Mouse (Mus musculus) erythroblast, embryonic 14.5 days (primary cell): ENCODE measurements around the gene S1pr1.

Source experiments
- GATA1 ChIP-seq: IDR thresholded peaks from 2 replicates; pipeline ENCODE4 v1.6.1; 2012; ENCODE audit warnings: low read length, inconsistent platforms, mixed read lengths
- TAL1 ChIP-seq: IDR thresholded peaks from 3 replicates; pipeline ENCODE4 v1.6.1; 2012; ENCODE audit warnings: low read length, inconsistent platforms, mixed read lengths

DNA sequence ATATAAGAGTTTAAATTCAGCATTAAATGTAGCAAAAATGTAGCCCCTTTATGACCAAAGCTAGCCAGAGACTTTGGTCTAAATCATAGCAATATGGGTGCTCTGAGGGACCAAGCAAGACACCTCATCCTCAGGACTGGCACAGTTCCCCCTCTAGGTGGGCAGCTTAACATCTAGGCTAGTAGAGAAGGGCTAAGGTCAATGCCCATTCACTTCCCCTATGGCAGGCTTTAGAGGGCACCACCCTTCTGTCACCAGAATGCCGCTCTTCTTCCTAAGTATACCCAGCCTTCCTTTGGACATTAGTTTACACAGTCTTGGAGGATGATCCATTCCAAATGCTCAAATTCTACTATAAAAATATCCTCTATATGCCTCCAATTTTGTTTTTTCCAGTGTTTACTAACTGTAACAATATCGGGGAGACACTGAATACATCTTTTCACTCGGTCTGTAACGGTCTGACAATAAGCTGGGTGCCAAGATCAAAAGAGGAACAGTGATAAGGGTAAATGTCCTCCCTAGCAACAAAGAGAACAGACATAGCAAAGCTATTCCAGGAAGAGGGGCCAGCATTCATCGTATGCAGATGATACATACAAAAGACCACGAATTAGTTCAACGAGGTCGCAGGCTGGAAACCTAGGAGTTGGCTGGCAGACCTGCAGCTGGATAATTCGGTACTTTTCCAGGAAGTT lies 41.8 kb downstream of the S1pr1 start:
- TF ChIP-seq TAL1 (no peak), GATA1 (no peak)
